Mouse (Mus musculus): ENCODE measurements around the gene Rgr.
"Not testable (repeated sequence)": the region's sequence is repeated elsewhere in the genome, so short reads cannot be mapped to it uniquely, and the experiment has no call there.

Gene Rgr

GRCm38 (mm10) chr14:37002852-37003251 is 45.9 kb downstream of the Rgr start:
- no peak for DNase-seq (ENCODE audit: extremely low spot score)

GRCm38 (mm10) chr14:37000780-37001179 is 48.0 kb downstream of the Rgr start:
- DNase-seq (ENCODE audit: extremely low spot score), result not testable (repeated sequence)

GRCm38 (mm10) chr14:36989784-36990183 is 59.0 kb downstream of the Rgr start:
- DNase-seq (ENCODE audit: extremely low spot score), result no peak

GRCm38 (mm10) chr14:36985693-36986092 is 63.1 kb downstream of the Rgr start:
- DNase-seq (ENCODE audit: extremely low spot score), result no peak

Data from embryo, embryonic 9.5 days (tissue).